10 mouse cellular contexts compared by ENCODE assay signal in the genomic region with DNA sequence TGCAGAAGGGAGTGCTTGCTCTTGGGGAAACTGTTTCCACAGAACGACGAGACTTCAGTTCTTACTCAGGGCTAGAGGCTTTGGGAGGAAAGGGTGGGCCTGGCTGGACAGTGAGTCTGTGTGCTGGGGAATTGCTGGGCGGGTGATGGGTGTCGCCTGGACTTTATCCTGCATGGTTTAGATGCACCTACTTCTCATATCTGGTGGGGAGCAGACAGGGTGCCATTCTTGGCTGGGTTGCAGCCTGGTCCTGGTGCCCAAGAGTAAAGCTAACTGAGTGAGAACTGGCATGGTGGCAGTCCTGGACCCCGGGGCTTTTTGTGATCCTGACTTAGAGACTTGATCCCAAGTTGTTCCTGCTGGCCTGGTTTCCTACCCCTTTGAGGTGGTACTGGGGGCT. TPM values are rescaled to one million over a fixed set of nuclear protein-coding genes. Genes with fewer than 3 reads are reported as not detected.
DNase-seq lines count a peak whose midpoint lies in the region; ATAC-seq lines count a peak whose summit lies in the region.
"Had no signal": no experiment of that assay in that cellular context is flagged by ENCODE, and none has a peak within 500 bp of the region (broad histone marks: within the 10 kb centered on the region; RNA-seq: fewer than 3 reads in every experiment).

No protein-coding gene starts in this region.

- ATAC-seq in kidney, embryonic 15.5 days (replicated peaks; ENCODE audit: low FRiP score) = no peak
- no peak for ATAC-seq in embryonic facial prominence, embryonic 13.5 days (ENCODE audit: insufficient number of reproducible peaks, insufficient read depth, low FRiP score, low TSS enrichment, low read depth)
- ATAC-seq in limb, embryonic 12.5 days (ENCODE audit: insufficient number of reproducible peaks, insufficient read depth, low FRiP score, low TSS enrichment, low read depth) = no peak
- no peak for ATAC-seq in neural tube, embryonic 12.5 days (ENCODE audit: low FRiP score, low read depth)

- H3K9ac ChIP-seq in kidney, embryonic 15.5 days = 0 out of 2 replicates have a peak overlapping the region, but pooled peaks have one; percentile 10
- peak overlapping the region; percentile 92 for H3K9ac ChIP-seq in embryonic facial prominence, embryonic 13.5 days
- H3K9ac ChIP-seq in limb, embryonic 12.5 days (replicated peaks) = peak overlapping the region; percentile 31; the same call in 1 of the 2 replicates
- peak overlapping the region; percentile 45; the same call in 1 of the 2 replicates for H3K9ac ChIP-seq in neural tube, embryonic 12.5 days

- H3K27me3 ChIP-seq in kidney, embryonic 15.5 days = no peaks in the 10 kb centered on the region
- no peaks in the 10 kb centered on the region for H3K27me3 ChIP-seq in embryonic facial prominence, embryonic 13.5 days
- H3K27me3 ChIP-seq in limb, embryonic 12.5 days = no peaks in the 10 kb centered on the region
- H3K27me3 ChIP-seq in neural tube, embryonic 12.5 days (replicated peaks) = no peaks in the 10 kb centered on the region

- 0 out of 2 replicates have a peak overlapping the region, but pooled peaks have one; percentile 95 for H3K4me2 ChIP-seq in kidney, embryonic 15.5 days
- H3K4me2 ChIP-seq in embryonic facial prominence, embryonic 13.5 days = peak overlapping the region; percentile 96; the same call in 1 of the 2 replicates
- peak overlapping the region; percentile 99; the same call in 1 of the 2 replicates for H3K4me2 ChIP-seq in limb, embryonic 12.5 days
- H3K4me2 ChIP-seq in neural tube, embryonic 12.5 days (replicated peaks) = peak overlapping the region; percentile 24

- H3K4me1 ChIP-seq in kidney, embryonic 15.5 days = peaks cover 39% of the 10 kb centered on the region
- peaks cover 40% of the 10 kb centered on the region for H3K4me1 ChIP-seq in embryonic facial prominence, embryonic 13.5 days
- peaks cover 26% of the 10 kb centered on the region for H3K4me1 ChIP-seq in limb, embryonic 12.5 days (replicated peaks)
- peaks cover 41% of the 10 kb centered on the region for H3K4me1 ChIP-seq in neural tube, embryonic 12.5 days

- peaks cover 24% of the 10 kb centered on the region for H3K36me3 ChIP-seq in kidney, embryonic 15.5 days
- H3K36me3 ChIP-seq in embryonic facial prominence, embryonic 13.5 days = peaks cover 24% of the 10 kb centered on the region
- peaks cover 21% of the 10 kb centered on the region for H3K36me3 ChIP-seq in limb, embryonic 12.5 days
- H3K36me3 ChIP-seq in neural tube, embryonic 12.5 days = peaks cover 23% of the 10 kb centered on the region

- H3K27ac ChIP-seq in kidney, embryonic 15.5 days = no peak overlapping the region
- H3K27ac ChIP-seq in embryonic facial prominence, embryonic 13.5 days = peak overlapping the region; percentile 60; the same call in 1 of the 2 replicates
- 0 out of 2 replicates have a peak overlapping the region, but pooled peaks have one; percentile 29 for H3K27ac ChIP-seq in limb, embryonic 12.5 days
- no peak overlapping the region for H3K27ac ChIP-seq in neural tube, embryonic 12.5 days

- 78% methylated on average over 5 of the region's 5 CpGs for WGBS in kidney, embryonic 15.5 days
- WGBS in embryonic facial prominence, embryonic 13.5 days = 66% methylated on average over 5 of the region's 5 CpGs
- WGBS in limb, embryonic 12.5 days = 87% methylated on average over 5 of the region's 5 CpGs
- 85% methylated on average over 5 of the region's 5 CpGs for WGBS in neural tube, embryonic 12.5 days

- 0 out of 2 replicates have a peak overlapping the region, but pooled peaks have one; percentile 88 for H3K4me3 ChIP-seq in kidney, embryonic 15.5 days (replicated peaks)
- H3K4me3 ChIP-seq in embryonic facial prominence, embryonic 13.5 days = no peak overlapping the region
- no peak overlapping the region for H3K4me3 ChIP-seq in limb, embryonic 12.5 days (replicated peaks)
- no peak overlapping the region for H3K4me3 ChIP-seq in neural tube, embryonic 12.5 days

- DNase-seq in kidney, postnatal 36 days = no peak
- no peak for DNase-seq in layer of hippocampus, adult 9-10 months (ENCODE audit: low spot score)
- no peak for DNase-seq in left cerebral cortex, adult 11 months (ENCODE audit: low spot score)
- DNase-seq in cerebellum, adult 11-12 months = no peak
- DNase-seq: kidney, adult 8-10 months; thymus, postnatal 25 days had no signal

- no peaks in the 10 kb centered on the region for H3K9me3 ChIP-seq in kidney, embryonic 15.5 days (replicated peaks)
- no peaks in the 10 kb centered on the region for H3K9me3 ChIP-seq in embryonic facial prominence, embryonic 13.5 days
- no peaks in the 10 kb centered on the region for H3K9me3 ChIP-seq in limb, embryonic 12.5 days
- no peaks in the 10 kb centered on the region for H3K9me3 ChIP-seq in neural tube, embryonic 12.5 days

RNA-seq across cellular contexts. Expression of gene Sppl2b, which starts 1.8 kb away (rescaled TPM):
- polyA plus RNA-seq in kidney, embryonic 15.5 days (2015; fragmentation: Nextera tagmentation; extraction: Ambion mirVana) = 43.8 and 48.1 TPM in 2 replicates
- polyA plus RNA-seq in embryonic facial prominence, embryonic 13.5 days (2015; fragmentation: Nextera tagmentation; extraction: Ambion mirVana) = 49.3 and 54.5 TPM in 2 replicates
- polyA plus RNA-seq in limb, embryonic 12.5 days (2016; fragmentation: Nextera tagmentation; extraction: Ambion mirVana) = 43.7 and 50.3 TPM in 2 replicates
- 51.2 and 51.3 TPM in 2 replicates for polyA plus RNA-seq in neural tube, embryonic 12.5 days (2016; fragmentation: Nextera tagmentation; extraction: Ambion mirVana)

RNA-seq across cellular contexts. Expression of gene Lsm7, which starts 1.9 kb away (rescaled TPM):
- 303 and 328 TPM in 2 replicates for polyA plus RNA-seq in kidney, embryonic 15.5 days (2015; fragmentation: Nextera tagmentation; extraction: Ambion mirVana)
- 313 and 339 TPM in 2 replicates for polyA plus RNA-seq in embryonic facial prominence, embryonic 13.5 days (2015; fragmentation: Nextera tagmentation; extraction: Ambion mirVana)
- 344 and 378 TPM in 2 replicates for polyA plus RNA-seq in limb, embryonic 12.5 days (2016; fragmentation: Nextera tagmentation; extraction: Ambion mirVana)
- 265 and 274 TPM in 2 replicates for polyA plus RNA-seq in neural tube, embryonic 12.5 days (2016; fragmentation: Nextera tagmentation; extraction: Ambion mirVana)

RNA-seq across cellular contexts. Expression of gene Lingo3, which starts 13.1 kb away (rescaled TPM):
- polyA plus RNA-seq in kidney, embryonic 15.5 days (2015; fragmentation: Nextera tagmentation; extraction: Ambion mirVana) = 0.83 and 1.2 TPM in 2 replicates
- 1.9 and 2.0 TPM in 2 replicates for polyA plus RNA-seq in embryonic facial prominence, embryonic 13.5 days (2015; fragmentation: Nextera tagmentation; extraction: Ambion mirVana)
- 0.79 and 0.87 TPM in 2 replicates for polyA plus RNA-seq in limb, embryonic 12.5 days (2016; fragmentation: Nextera tagmentation; extraction: Ambion mirVana)
- 0.65 and 1.3 TPM in 2 replicates for polyA plus RNA-seq in neural tube, embryonic 12.5 days (2016; fragmentation: Nextera tagmentation; extraction: Ambion mirVana)

RNA-seq across cellular contexts. Expression of gene Tmprss9, which starts 14.7 kb away (rescaled TPM):
- 0.04 TPM in 1 of 2 replicates, not detected in the other for polyA plus RNA-seq in kidney, embryonic 15.5 days (2015; fragmentation: Nextera tagmentation; extraction: Ambion mirVana)
- polyA plus RNA-seq in embryonic facial prominence, embryonic 13.5 days (2015; fragmentation: Nextera tagmentation; extraction: Ambion mirVana) = not detected in 2 replicates
- 0.08 TPM in 1 of 2 replicates, not detected in the other for polyA plus RNA-seq in limb, embryonic 12.5 days (2016; fragmentation: Nextera tagmentation; extraction: Ambion mirVana)
- polyA plus RNA-seq in neural tube, embryonic 12.5 days (2016; fragmentation: Nextera tagmentation; extraction: Ambion mirVana) = 0.06 and 0.10 TPM in 2 replicates

RNA-seq across cellular contexts. Expression of gene Oaz1, which starts 30.5 kb away (rescaled TPM):
- polyA plus RNA-seq in kidney, embryonic 15.5 days (2015; fragmentation: Nextera tagmentation; extraction: Ambion mirVana) = 1,583 and 1,739 TPM in 2 replicates
- polyA plus RNA-seq in embryonic facial prominence, embryonic 13.5 days (2015; fragmentation: Nextera tagmentation; extraction: Ambion mirVana) = 1,868 and 1,916 TPM in 2 replicates
- 1,783 and 1,832 TPM in 2 replicates for polyA plus RNA-seq in limb, embryonic 12.5 days (2016; fragmentation: Nextera tagmentation; extraction: Ambion mirVana)
- 1,342 and 1,429 TPM in 2 replicates for polyA plus RNA-seq in neural tube, embryonic 12.5 days (2016; fragmentation: Nextera tagmentation; extraction: Ambion mirVana)

Comparison
In these comparisons a context has a peak if more than half of its experiments do, and no peak if none do; other contexts are left out.
1. H3K27ac ChIP-seq: peak in embryonic facial prominence, embryonic 13.5 days (single experiment) and limb, embryonic 12.5 days (single experiment); none in kidney, embryonic 15.5 days (single experiment) and neural tube, embryonic 12.5 days (single experiment).
2. H3K4me2 ChIP-seq: peak in every context shown above with its lines; median percentile 99 in limb, embryonic 12.5 days; 96 in embryonic facial prominence, embryonic 13.5 days; 95 in kidney, embryonic 15.5 days; 24 in neural tube, embryonic 12.5 days.
3. H3K9ac ChIP-seq: peak in every context shown above with its lines; median percentile 92 in embryonic facial prominence, embryonic 13.5 days; 45 in neural tube, embryonic 12.5 days; 31 in limb, embryonic 12.5 days; 10 in kidney, embryonic 15.5 days.